Mouse (Mus musculus) kidney, adult 2 months (tissue): ENCODE measurements around the gene Sh3rf3. TPM values are rescaled to one million over a fixed set of nuclear protein-coding genes. Genes with fewer than 3 reads are reported as not detected.

Experiments used
- DNase-seq: peaks from one replicate; pipeline ENCODE4 v3.0.0; 2021
- H3K27ac ChIP-seq: fragments of 200-500 bp; 2 replicates; pipeline ENCODE4 v1.5.1; 2012; ENCODE audit warnings: low read depth, low read length, control low read depth, inconsistent platforms; ENCODE audit not compliant: insufficient read depth
- H3K27me3 ChIP-seq: fragments of 200-500 bp; replicated peaks from 2 replicates; pipeline ENCODE4 v1.6.1; 2012; ENCODE audit warnings: mild to moderate bottlenecking, moderate library complexity, low read length, inconsistent platforms; ENCODE audit not compliant: control insufficient read depth, insufficient read depth
- H3K36me3 ChIP-seq: fragments of 200-500 bp; 2 replicates; pipeline ENCODE4 v1.6.1; 2012; ENCODE audit warnings: mild to moderate bottlenecking, moderate library complexity, low read length, inconsistent platforms; ENCODE audit not compliant: control insufficient read depth, insufficient read depth
- H3K4me1 ChIP-seq: fragments of 200-500 bp; 2 replicates; pipeline ENCODE4 v1.6.1; 2011; ENCODE audit warnings: low read length; ENCODE audit not compliant: control insufficient read depth, insufficient read depth
- H3K4me3 ChIP-seq: fragments of 200-500 bp; 2 replicates; pipeline ENCODE4 v1.5.1; 2011; ENCODE audit warnings: mild to moderate bottlenecking, low read depth, low read length, control low read depth; ENCODE audit not compliant: insufficient read depth
- CTCF ChIP-seq: fragments of 200-500 bp; conservative IDR thresholded peaks from 2 replicates; pipeline ENCODE4 v1.5.1; 2011; ENCODE audit warnings: low read depth, mild to moderate bottlenecking, control low read depth, low read length, moderate library complexity, mixed read lengths; ENCODE audit not compliant: insufficient read depth, insufficient read length
- POLR2A ChIP-seq: fragments of 200-500 bp; IDR thresholded peaks from one replicate; pipeline ENCODE4 v1.6.1; 2011; ENCODE audit warnings: low read depth, low read length, control low read depth
- WGBS: fragments of 180-500 bp; shearing (Covaris S2); methylation state at CpG from one replicate; pipeline ENCODE4 v1.1.7; 2018; 5-methylcytosine and 5-hydroxymethylcytosine counted together
- polyA plus RNA-seq: library from polyadenylated mRNA; depleted of rRNA; stranded (reverse); fragments of >200 nt; gene quantifications from 2 replicates; pipeline ENCODE4 v1.2.3, GENCODE M21; 2012

Sh3rf3 gene
- polyA plus RNA-seq, 1 experiment = 0.22 TPM

DNA sequence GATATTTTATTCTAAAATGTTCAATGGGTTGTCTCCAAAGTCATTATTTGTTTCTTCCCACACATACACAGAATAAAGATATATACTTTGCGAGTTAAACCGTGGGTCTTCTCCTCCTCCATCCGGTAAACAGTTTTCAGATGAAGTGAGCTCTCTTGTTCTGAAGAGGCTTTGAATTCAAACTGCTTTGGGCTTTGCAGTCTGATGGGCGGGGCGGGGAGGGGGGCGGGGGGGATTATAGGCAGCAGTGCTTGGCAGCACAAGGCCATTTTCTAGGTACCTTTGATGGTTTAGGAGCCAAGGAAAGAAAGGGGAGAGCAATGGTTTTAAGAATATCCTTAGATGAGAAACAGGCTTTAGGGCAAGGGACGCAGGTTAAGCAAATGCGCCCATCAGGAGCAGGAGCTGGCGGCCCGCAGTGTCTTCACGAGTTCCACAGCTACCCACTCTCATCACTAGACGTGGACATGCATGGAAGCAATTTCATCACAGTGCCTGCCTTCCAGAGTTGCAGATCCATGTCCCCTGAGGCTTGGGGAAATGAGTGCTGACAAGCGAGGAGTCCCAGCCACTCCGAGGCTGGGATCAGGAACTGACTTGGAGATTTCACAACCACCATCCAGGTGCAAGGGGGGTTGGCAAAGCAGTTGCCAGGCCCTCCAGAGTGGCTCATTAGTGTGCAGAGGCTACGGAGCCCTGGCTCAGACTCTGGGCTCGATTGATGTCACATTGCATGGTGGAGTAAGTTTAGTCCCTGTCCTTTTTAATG is 77.7 kb downstream of the Sh3rf3 start:
- Histone ChIP-seq H3K36me3 (no peaks in the 10 kb centered on the region), H3K27ac (no peak overlapping the region), H3K4me1 (no peaks in the 10 kb centered on the region), H3K27me3 (no peaks in the 10 kb centered on the region), H3K4me3 (no peak overlapping the region)
- no peak for DNase-seq
- TF ChIP-seq POLR2A (no peak), CTCF (no peak)
- WGBS = 60% methylated on average over 16 of the region's 16 CpGs

DNA sequence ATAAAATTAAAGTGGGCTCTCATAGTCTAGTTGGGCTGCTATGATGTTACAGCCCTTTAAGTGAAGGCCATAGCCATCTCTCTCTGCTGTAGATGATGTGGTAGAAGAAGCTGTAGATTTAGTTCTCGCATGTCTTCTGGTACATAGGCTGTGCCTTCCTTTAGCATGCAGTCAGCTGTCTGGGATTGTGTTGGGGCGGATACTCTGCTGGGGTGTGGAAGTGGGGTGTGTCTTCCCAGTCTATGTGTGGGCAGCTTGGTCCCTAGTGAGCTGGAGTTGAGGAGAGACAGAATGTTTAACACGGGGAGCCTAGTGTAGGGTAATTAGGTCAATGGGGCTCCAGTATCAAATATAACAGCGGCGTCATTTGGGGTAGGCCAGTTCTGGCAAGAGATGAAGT is 82.3 kb downstream of the Sh3rf3 start:
- WGBS = 84% methylated on average over 5 of the region's 5 CpGs
- Histone ChIP-seq H3K27ac (no peak overlapping the region), H3K4me3 (no peak overlapping the region), H3K4me1 (no peaks in the 10 kb centered on the region), H3K27me3 (no peaks in the 10 kb centered on the region), H3K36me3 (no peaks in the 10 kb centered on the region)
- TF ChIP-seq CTCF (no peak), POLR2A (no peak)
- DNase-seq = no peak

DNA sequence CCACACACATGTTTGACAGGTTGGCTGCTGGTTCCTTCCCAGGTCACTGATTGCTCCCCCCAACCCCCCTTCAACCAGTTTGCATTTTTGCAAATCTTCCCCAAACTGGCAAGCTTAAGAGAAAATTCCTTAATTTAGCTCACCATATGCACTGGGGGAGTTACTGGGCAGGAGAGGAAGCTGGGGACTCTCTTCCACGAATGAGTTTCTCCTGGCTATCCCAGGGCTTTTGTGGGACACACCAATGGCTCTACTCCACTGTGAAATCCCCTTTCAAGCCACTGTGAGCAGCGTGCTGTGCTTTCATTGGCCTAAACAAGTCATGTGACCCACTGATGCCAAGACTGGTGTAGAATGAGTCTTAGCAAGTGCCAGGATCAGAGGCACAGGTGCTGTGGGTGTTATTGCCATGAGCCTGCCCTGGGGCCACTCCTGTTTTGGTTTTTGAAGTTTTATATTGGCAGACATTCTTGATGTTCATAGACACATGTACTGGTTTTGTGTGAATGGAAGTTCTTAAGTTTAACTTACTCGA is 83.9 kb downstream of the Sh3rf3 start:
- H3K4me1 ChIP-seq = no peaks in the 10 kb centered on the region
- no peaks in the 10 kb centered on the region for H3K36me3 ChIP-seq
- 72% methylated on average over 3 of the region's 3 CpGs for WGBS
- H3K27me3 ChIP-seq = no peaks in the 10 kb centered on the region
- H3K27ac ChIP-seq = no peak overlapping the region
- TF ChIP-seq POLR2A (no peak), CTCF (no peak)
- DNase-seq = no peak
- no peak overlapping the region for H3K4me3 ChIP-seq

DNA sequence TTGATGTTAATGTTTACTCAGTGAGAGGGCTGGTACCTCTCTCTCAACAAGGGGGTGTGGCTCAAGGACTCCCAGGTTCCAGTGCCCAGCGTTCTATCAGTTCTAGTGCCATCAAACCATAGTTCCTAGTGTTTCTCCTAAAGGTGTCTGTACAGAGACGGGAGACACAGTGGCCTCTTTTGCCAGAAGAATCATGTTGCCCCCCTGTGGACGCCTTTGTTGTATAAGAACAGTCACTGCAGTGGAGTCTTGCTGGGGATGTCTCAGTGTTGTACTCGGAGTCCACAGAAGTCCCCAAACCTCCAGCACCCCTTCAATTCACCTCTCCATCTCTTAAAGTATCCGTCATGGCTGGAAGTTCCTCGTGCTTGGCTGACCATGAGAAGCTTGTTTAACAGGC is 92.1 kb downstream of the Sh3rf3 start:
- no peak for DNase-seq
- H3K36me3 ChIP-seq = no peaks in the 10 kb centered on the region
- WGBS = 22% methylated on average over 6 of the region's 6 CpGs
- no peak overlapping the region for H3K4me3 ChIP-seq
- TF ChIP-seq CTCF = no peak
- no peak for TF ChIP-seq POLR2A
- no peaks in the 10 kb centered on the region for H3K27me3 ChIP-seq
- no peaks in the 10 kb centered on the region for H3K4me1 ChIP-seq
- no peak overlapping the region for H3K27ac ChIP-seq

DNA sequence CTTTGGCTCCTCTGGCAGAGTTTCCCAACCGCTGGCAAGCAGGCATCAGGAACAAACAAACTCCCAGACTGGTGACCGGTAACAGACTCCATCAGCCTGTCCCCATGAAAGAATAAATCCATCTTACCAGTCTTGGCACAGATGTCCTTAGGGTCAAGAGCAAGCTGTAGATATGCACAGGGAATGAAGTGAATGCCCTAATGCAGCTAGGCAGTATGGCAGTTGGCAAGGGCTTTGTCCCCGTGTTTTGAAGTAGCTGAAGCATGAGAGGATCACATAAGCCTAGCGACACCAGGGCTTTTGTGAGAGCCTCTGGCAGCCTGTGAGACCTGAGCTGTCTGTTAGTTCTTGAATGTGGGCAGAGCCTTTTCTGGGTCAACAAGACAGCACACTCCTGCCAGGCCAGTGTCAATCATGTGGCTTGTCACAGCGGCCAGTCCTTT is 93.9 kb downstream of the Sh3rf3 start:
- Histone ChIP-seq H3K36me3 (no peaks in the 10 kb centered on the region), H3K4me1 (no peaks in the 10 kb centered on the region), H3K4me3 (no peak overlapping the region), H3K27me3 (no peaks in the 10 kb centered on the region), H3K27ac (no peak overlapping the region)
- DNase-seq = no peak
- 48% methylated on average over 5 of the region's 5 CpGs for WGBS
- TF ChIP-seq CTCF = no peak
- TF ChIP-seq POLR2A = no peak

DNA sequence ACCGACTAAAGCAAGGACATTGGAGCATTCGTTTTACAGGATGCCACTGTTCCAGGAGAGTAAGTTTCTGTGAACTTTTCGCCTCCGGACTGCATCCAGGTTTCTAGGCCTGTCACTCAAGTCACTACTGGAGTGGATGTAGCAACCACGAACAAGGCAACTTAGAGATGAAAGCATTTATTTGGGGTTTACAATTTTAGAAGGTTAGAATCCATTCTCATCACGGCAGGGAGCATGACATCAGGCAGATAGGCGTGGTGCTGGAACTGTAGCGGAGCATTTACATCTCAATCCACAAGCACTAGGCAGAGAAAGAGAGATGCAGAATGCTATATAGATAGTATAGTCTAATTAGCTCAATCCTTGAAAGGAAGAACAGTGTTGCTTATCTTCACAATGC is 95.3 kb downstream of the Sh3rf3 start:
- Histone ChIP-seq H3K4me1 (no peaks in the 10 kb centered on the region), H3K4me3 (no peak overlapping the region), H3K36me3 (no peaks in the 10 kb centered on the region), H3K27ac (no peak overlapping the region), H3K27me3 (no peaks in the 10 kb centered on the region)
- TF ChIP-seq CTCF (no peak), POLR2A (no peak)
- 67% methylated on average over 8 of the region's 8 CpGs for WGBS
- DNase-seq = no peak

DNA sequence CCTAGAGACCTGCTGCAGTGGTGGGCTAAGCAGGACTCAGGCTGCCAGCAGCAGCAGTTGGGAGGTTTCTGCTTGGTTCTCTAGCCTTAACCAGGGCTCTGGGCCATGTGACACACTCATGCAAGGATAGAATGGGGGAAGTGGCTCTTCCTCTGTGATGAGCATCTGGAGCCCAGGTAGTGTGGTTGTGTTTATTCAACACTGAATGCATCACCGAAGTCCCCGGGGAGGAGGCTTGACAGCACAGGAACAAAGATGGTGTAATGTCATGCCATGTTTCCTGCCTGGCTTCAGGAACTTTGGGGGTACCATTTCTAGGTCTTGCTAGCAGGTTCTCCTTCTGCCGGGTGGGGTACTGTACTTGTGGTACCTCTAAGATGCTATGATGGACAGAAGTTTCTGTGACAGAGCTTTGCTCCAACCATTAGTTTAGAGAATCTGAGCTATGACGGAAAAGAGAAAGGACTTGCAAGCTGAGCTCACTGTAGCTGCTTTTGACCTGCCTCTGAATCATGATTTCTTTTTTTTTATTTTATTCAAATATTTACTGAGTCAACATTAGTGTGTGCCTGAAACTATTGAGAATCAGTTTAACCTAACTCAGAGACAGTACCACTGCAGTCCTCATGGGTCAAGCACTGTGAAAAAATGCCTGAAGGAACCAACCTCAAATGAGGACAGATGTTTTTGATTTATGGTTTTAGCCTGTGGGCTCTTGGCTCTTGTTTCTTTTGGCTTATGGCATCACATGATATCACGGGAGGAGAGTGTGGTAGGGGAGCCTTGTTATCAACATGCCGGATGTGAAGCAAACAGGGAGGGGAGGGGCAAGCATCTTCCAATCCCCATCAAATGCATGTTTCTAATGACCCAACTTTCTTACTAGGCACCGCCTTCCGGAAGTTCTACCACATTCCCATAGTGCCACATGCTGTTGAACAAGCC is 102.4 kb downstream of the Sh3rf3 start:
- WGBS = 64% methylated on average over 8 of the region's 8 CpGs
- no peak overlapping the region for H3K4me3 ChIP-seq
- DNase-seq = no peak
- H3K27ac ChIP-seq = no peak overlapping the region
- TF ChIP-seq CTCF (no peak), POLR2A (no peak)
- H3K36me3 ChIP-seq = no peaks in the 10 kb centered on the region
- H3K27me3 ChIP-seq = no peaks in the 10 kb centered on the region
- no peaks in the 10 kb centered on the region for H3K4me1 ChIP-seq
